Mouse (Mus musculus) common myeloid progenitor, adult 5-6 weeks (primary cell): ENCODE results near the gene Ogfod1. TPM values are rescaled to one million over a fixed set of nuclear protein-coding genes. Genes with fewer than 3 reads are reported as not detected.

Experiments used
- total RNA-seq: library from RNA; stranded (forward); fragments of 200-1000, 187-1606 nt; gene quantifications from 2 replicates; pipeline ENCODE4 v1.2.3, GENCODE M21; 2017

Ogfod1 gene
- total RNA-seq, 1 experiment from 2014 or later: 16.8 TPM

Other genes starting within 250 kb of the Ogfod1 start
- gene Gnao1, start 227.2 kb upstream of the Ogfod1 start, total RNA-seq: not detected in 2 replicates
- gene Amfr, start 24.4 kb upstream of the Ogfod1 start, total RNA-seq: 60.7 and 88.1 TPM in 2 replicates
- gene Nudt21, start 167 bp upstream of the Ogfod1 start, total RNA-seq: 66.5 and 103 TPM in 2 replicates
- 4.5 and 4.8 TPM in 2 replicates for gene Bbs2, start 61.7 kb downstream of the Ogfod1 start, total RNA-seq
- gene Mt4, start 100.0 kb downstream of the Ogfod1 start, total RNA-seq: not detected in 2 replicates
- gene Mt3, start 115.4 kb downstream of the Ogfod1 start, total RNA-seq: not detected in 2 replicates
- 113 and 182 TPM in 2 replicates for gene Mt2, start 135.5 kb downstream of the Ogfod1 start, total RNA-seq
- gene Mt1, start 141.9 kb downstream of the Ogfod1 start, total RNA-seq: 115 and 180 TPM in 2 replicates
- 42.3 and 46.4 TPM in 2 replicates for gene Nup93, start 177.4 kb downstream of the Ogfod1 start, total RNA-seq